Mouse (Mus musculus): ENCODE results near the gene Akap1.

DNA sequence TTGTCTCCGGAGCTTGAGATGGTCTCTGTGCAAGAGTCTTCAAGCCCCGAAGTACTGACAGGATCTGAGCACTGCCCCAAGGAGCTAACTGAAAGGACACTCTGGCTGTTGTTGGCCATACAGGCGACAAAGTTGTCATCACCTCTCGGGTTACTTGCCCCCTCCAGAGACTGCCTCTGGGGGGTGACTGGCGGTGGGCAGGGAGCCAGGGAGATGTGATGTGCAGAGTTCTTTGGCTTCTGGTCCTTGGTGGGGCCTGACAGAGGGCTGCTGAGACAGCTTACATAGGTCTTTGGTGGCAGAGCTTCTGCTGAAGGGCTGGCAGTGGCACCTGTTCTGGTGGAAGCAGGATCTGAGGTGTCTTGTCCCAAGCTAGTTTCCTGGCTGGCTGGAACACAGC is 20.0 kb downstream of the Akap1 start:
- TF ChIP-seq POLR2AphosphoS2 (IDR thresholded peaks at IDR 0.05; ENCODE audit: insufficient read length, low read depth) (no peak), MYOD1 (IDR thresholded peaks at IDR 0.05; ENCODE audit: control insufficient read depth in 1 of 3, insufficient read length in 2 of 3, low read depth in 2 of 3) (no peak), POLR2A (IDR thresholded peaks at IDR 0.05; ENCODE audit: insufficient read length, low read depth) (no peak), E2F4 (IDR thresholded peaks at IDR 0.05; ENCODE audit: insufficient read depth) (no peak)

All from myocyte (in vitro differentiated cells).